Mouse (Mus musculus) liver, postnatal 0 days (tissue): ENCODE results near the gene Rapgef1.

Experiments
- CTCF ChIP-seq: sonication (generic); IDR thresholded peaks from 2 replicates; pipeline ENCODE4 v1.5.1; 2016; ENCODE audit warnings: antibody characterized with exemption, low read depth
- EP300 ChIP-seq: IDR thresholded peaks from 2 replicates; pipeline ENCODE4 v1.6.1; 2016; ENCODE audit warnings: antibody characterized with exemption, low read depth, mild to moderate bottlenecking

DNA sequence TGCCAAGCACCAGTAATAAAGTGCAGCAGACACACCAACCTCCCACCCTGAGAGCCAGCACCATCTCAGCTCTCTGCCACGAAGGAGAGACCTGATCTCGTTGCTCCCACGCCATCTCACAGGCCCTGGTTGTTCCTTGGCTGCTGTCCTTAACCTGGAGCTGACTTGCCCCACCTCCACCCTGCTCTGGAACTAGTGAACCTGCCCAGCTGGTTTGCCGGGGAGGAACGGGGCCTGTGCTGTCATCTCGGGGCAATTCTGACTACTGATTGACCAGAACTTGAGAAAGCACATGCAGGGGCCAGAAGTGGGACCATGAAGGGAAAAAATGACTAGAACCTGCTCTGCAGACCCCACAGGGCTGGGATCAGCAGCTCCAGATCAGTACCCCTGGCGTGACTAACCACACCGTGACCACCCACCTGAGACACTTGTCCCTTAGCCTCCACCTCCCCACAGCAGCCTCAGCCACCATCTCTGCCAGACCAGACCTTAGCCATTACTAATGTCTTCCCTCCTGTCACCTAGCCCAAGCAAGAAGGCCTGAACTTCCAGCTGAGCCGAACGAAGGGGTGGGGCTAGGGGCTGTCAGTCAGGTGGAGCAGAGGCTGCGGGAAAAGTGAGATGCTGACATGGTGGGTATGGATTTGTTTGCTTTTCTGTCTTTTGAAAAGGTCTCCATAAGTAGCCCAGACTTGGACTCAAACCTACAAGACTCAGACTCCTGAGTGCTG lies 148.6 kb downstream of the Rapgef1 start:
- TF ChIP-seq CTCF = no peak
- no peak for TF ChIP-seq EP300
